Mouse (Mus musculus): ENCODE measurements at regions not wholly inside any gene's neighbourhood (a gene's known extent, or its start where the extent isn't known, plus 50 kb on each side); places are given as distances from the start of the nearest gene placed in this dataset.

- DNase-seq: no peak
Measured at GRCm38 (mm10) chr7:129772540-129773331, 181.1 kb downstream of the Wdr11 start.

GRCm38 (mm10) chr7:129774261-129774861, 182.7 kb downstream of the Wdr11 start:
- no peak for DNase-seq

- no peak for DNase-seq
Measured at GRCm38 (mm10) chr7:129775189-129775588, 183.5 kb downstream of the Wdr11 start.

DNA sequence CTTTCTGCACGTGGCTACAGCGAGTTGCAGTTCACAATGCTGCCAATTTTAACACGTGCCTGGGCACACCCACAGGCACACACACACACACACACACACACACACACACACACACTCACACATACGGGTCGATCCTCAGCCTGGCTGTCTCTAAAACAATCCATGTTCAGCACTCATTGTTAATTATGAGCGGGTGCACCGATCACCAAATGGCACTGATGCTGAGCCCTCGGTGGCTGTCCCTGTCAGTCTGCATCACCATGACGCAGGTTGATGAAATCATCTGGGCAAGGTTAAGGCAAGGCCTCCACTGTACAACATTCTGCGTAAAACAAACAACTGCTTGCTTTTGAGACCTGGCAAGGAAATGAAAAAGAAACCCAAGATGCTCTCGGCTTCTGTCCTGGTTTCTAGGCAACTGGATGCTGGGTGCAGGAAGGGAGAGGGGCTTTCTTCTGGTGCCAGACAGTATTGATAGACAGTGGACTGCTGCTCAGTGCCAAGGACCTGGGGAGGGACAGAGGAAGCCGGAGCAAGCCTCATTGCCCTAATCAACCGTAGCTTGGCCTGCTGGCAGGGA, 187.3 kb downstream of the Wdr11 start:
- no peak for DNase-seq

GRCm38 (mm10) chr7:129779939-129780338, 188.3 kb downstream of the Wdr11 start:
- DNase-seq: no peak

GRCm38 (mm10) chr7:129781756-129782155, 190.1 kb downstream of the Wdr11 start:
- DNase-seq: no peak

DNA sequence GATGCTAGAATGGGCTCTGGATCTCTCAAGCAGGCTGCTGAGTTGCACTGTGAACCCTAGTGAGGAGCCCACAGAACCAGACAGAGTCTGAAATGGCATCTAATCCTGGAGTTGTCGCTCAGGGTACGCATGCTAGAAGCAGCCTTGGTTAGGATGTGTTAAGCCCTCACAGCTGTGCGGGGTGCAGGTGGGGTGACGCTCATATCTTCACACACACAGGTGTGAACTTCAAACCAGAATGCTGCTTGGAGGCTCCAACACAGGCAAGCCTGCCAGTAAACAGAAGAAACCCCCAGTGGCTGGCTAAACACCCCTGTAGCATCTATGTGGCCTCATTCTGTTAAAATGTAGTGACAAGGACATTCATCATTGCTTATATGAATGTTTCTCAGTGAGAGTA, 193.3 kb downstream of the Wdr11 start:
- DNase-seq: no peak

- DNase-seq: no peak
Measured at GRCm38 (mm10) chr7:129787011-129787410, 195.3 kb downstream of the Wdr11 start.

DNA sequence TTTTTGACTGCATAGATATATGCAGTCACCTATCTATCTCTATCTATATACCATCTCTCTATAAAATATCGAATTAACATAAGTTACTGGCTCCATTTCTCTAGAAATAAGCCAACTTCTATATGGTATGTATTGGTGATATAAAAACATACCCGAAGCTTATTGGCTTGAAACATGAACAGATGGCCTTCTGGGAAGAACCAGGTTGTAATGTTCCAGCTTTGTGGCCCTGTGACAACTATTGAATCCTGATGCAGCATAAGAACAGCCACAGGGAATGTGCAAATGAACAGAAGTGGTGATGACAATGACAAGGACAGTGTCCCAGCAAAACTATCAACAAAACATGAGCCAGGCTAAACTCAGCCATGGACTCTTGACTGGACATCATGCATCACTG, 196.1 kb downstream of the Wdr11 start:
- DNase-seq: no peak

DNA sequence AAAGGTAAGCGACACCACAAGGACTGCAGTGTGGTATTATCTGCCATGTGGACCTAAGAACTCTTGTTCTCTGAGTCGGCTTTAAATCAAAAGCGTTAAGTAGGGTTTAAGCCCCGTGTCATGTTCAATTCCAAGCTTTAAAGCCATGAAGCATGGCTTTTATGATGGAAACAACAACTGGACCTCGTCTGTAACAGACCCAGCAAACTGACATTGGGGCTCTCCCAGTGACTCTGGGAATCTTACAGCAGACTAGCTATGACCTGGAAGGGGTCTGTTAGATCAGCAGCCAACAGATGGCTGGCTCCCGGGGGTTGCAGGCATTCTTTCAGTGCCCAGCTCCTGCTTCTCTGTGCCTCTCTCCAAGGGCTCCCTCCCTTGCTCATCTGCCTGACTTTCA, 197.8 kb downstream of the Wdr11 start:
- DNase-seq: no peak

GRCm38 (mm10) chr7:129790590-129791449, 199.2 kb downstream of the Wdr11 start:
- peak; percentile 58 for DNase-seq

DNA sequence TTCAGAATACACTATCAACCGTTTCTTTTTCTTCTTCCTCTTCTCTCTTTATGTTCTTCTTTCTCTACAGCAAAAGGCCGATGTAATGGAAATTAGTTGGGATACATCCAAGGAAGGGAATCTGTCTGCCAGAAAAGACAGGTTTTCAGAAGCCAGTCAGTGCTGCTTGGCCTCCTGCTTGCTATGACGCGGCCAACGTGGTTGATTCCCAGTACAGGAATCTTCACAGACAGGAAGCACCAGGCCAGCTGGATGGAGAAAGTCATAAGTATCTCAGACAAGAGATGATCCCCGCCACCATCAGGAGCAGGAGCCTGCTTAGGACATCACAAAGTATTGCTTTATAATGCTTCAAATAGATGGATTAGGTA, 199.8 kb downstream of the Wdr11 start:
- DNase-seq: peak; percentile 64

GRCm38 (mm10) chr7:129793733-129794132, 202.1 kb downstream of the Wdr11 start:
- DNase-seq: no peak

DNA sequence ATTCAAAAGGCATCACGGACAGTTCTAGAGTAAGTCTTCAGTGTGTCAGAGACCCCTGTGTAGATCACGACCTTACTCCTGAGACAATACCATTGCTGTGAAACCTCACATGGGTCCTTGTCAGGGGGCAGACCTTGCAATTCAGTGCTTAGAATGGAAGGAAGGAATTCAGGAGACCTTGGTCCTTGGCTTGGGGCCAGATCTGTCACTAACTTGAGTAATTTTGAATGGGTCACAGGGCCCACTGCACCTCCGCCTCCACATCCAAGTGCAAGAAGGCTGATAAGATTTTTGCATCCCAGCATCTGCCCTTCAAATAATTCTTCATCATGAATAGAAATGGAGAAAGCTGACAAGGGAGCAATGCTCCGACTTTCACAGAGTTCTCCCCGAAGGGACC, 202.6 kb downstream of the Wdr11 start:
- no peak for DNase-seq

DNA sequence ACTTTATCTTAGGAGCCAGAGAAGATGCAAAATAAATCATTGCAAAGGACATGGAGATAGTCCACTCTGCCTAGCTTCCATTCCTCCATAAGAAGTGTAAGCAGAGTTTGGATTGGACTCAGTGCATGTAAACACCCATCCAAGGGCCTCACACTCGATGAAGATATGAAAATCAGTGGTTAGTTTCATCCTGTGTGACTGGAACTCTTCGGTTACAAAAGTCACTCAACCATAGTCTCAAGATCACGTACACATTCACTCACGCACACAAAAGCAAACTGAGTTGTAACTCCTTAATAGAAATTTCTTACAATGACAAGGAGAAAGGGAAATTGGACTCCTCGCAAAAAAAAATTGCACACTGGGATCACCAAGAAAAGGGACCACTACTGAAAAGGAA, 206.9 kb downstream of the Wdr11 start:
- no peak for DNase-seq

DNA sequence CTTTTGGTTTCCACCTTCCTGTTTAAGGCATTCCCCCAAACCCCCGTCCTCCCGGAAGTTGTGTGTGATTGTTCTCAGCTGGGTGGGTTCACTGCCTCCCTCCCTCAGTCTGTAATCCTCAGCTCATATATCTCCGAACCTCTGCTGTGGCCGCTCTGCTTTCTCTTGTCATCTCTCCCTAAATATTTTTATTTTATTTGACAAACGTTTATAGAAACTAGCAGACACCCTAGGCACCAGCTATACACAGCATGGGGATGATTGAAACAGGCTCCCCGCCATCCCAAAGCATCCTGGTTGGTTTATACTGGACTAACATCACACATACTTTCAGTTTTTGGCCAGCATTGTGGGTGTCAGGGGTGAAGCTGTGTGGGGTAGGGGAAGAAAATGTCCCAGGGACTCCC, 208.8 kb downstream of the Wdr11 start:
- DNase-seq: peak; percentile 73

DNA sequence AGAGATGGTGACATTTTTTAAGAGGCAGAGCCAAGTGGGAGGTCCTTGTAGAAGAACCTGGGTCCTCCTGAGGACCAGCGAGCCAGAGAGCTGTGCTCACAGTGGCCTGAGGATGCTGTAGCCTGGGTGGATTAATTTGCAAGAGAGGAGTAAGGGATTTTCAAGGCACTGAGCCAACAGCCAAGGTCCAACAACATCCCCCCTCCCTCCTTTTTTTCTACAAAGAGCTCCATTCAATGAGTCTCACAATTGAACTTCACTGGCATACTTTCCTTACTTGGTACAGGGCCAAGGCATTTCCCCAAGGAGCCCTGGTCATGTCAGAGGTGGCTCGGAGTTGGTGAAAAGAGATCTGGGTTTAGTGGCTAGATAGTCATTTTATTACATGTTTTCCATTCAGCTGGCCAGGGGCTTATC, 209.8 kb downstream of the Wdr11 start:
- peak; percentile 53 for DNase-seq

DNA sequence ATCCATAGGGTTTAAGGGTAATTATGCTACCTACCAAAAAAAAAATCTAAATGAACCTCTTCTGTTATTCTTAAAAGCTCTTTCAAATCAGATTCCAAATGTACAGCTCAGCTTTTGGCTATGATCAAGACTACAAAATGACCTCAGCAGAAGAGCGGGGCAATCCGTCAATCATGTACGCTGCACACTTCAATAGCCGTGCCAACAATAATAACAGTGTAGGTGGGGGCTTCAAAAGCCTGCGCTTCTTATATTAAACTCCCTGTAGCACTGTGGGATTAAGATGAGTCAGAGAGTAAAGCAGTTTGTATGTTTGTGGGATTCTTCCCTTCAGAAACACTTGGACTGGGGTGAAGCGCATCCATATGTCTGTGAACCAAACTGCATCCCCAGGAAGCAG, 210.5 kb downstream of the Wdr11 start:
- no peak for DNase-seq

- DNase-seq: no peak
Measured at GRCm38 (mm10) chr7:129805340-129805739, 213.7 kb downstream of the Wdr11 start.

DNA sequence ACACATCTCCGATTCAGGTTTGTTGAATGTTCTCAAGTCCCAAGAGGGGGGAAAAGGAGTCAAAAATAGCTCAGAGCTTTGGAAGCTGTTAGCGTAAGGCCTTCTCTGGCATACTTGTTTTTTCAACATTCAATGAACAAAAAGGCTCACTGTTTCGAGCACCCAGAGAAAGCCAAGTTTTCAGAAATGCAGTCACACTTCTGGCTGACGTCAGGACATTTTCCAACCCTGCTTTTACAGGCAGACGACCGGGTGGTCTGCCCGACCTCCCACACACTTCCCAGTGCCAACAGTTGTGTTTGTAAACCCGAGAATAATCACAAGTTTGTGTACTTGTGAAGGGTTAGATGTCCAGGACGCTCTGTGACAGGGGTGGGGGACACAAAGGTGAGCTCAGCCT, 218.5 kb downstream of the Wdr11 start:
- peak; percentile 36 for DNase-seq

- no peak for DNase-seq
Measured at GRCm38 (mm10) chr7:129810565-129810964, 218.9 kb downstream of the Wdr11 start.

GRCm38 (mm10) chr7:129814149-129814860, 222.6 kb downstream of the Wdr11 start:
- DNase-seq: no peak

GRCm38 (mm10) chr7:129818833-129819232, 227.2 kb downstream of the Wdr11 start:
- no peak for DNase-seq
